Comparison of ENCODE assay signal across 13 mouse cellular contexts in the genomic region with DNA sequence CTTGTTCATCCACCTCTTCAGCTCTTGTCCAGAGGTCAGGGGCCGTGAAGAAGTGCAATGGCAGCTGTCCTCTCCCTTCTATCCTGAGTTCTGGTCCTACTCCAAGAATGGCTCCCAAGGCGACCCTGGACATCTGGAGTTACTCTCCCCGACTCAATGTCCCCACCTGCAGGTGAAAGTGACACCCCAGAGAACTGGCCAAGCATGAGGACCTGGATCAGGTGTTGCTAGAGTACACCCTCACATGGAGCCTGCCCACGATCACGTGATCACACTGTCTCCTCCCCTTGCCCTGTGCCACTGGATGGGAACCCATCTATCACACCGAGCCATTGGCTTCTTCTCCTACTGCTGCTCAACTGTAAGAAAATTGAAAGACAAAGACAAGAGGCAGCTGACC.
DNase-seq lines count a peak whose midpoint lies in the region; ATAC-seq and TF ChIP-seq lines count a peak whose summit lies in the region.
"Had no signal": no experiment of that assay in that cellular context is flagged by ENCODE, and none has a peak within 500 bp of the region (broad histone marks: within the 10 kb centered on the region; RNA-seq: fewer than 3 reads in every experiment).

No protein-coding gene starts in this region.

- peak; percentile 68; the same call in 1 of the 2 replicates for ATAC-seq in kidney, postnatal 0 days (replicated peaks; ENCODE audit: low FRiP score, low read depth)
- ATAC-seq: forebrain, embryonic 14.5 days; midbrain, embryonic 15.5 days had no signal

- DNase-seq in layer of hippocampus, adult 2 months (ENCODE audit: low spot score in 2 of 2) = no peak
- no peak for DNase-seq in layer of hippocampus, postnatal 10 days (ENCODE audit: low spot score in 2 of 2)
- peak; percentile 29 for DNase-seq in kidney, adult 18-20 months
- no peak for DNase-seq in kidney, postnatal 0 days (ENCODE audit: low spot score)
- peak; percentile 5 for DNase-seq in lung, postnatal 14 days
- no peak for DNase-seq in left cerebral cortex, postnatal 36 days (ENCODE audit: low spot score in 2 of 2)
- DNase-seq in left cerebral cortex, postnatal 14 days (ENCODE audit: low spot score in 2 of 2) = no peak
- DNase-seq: cerebellum, postnatal 25 days; heart, postnatal 10 days; right cerebral cortex, postnatal 4 days had no signal

- peak; percentile 29; the same call in 1 of the 2 replicates for TF ChIP-seq CTCF in layer of hippocampus, adult 2 months (conservative IDR thresholded peaks at IDR 0.05)
- TF ChIP-seq CTCF in kidney, postnatal 0 days (IDR thresholded peaks at IDR 0.05; ENCODE audit: low read depth) = peak; percentile 61

- no peaks in the 10 kb centered on the region for H3K4me1 ChIP-seq in kidney, postnatal 0 days (replicated peaks; ENCODE audit: insufficient read depth, low read length)
- H3K4me1 ChIP-seq: embryonic facial prominence, embryonic 15.5 days had no signal

- H3K27ac ChIP-seq in layer of hippocampus, adult 2 months = no peak overlapping the region
- no peak overlapping the region for H3K27ac ChIP-seq in kidney, postnatal 0 days
- H3K27ac ChIP-seq: embryonic facial prominence, embryonic 15.5 days; midbrain, embryonic 15.5 days had no signal

- 57% methylated on average over 6 of the region's 6 CpGs for WGBS in kidney, postnatal 0 days

- no peaks in the 10 kb centered on the region for H3K36me3 ChIP-seq in kidney, postnatal 0 days (ENCODE audit: insufficient read depth, low read length)
- H3K36me3 ChIP-seq: embryonic facial prominence, embryonic 15.5 days; midbrain, embryonic 15.5 days had no signal

- H3K4me2 ChIP-seq in kidney, postnatal 0 days (ENCODE audit: low read length) = no peak overlapping the region
- H3K4me2 ChIP-seq: embryonic facial prominence, embryonic 15.5 days; midbrain, embryonic 15.5 days had no signal

- H3K4me3 ChIP-seq in layer of hippocampus, adult 2 months = no peak overlapping the region
- no peak overlapping the region for H3K4me3 ChIP-seq in kidney, postnatal 0 days (replicated peaks; ENCODE audit: low read depth, low read length)
- H3K4me3 ChIP-seq: embryonic facial prominence, embryonic 15.5 days; midbrain, embryonic 15.5 days had no signal

- intact Hi-C loops in left cerebral cortex, postnatal 36 days (cut with DNase I) = no loop called here
- intact Hi-C loops in left cerebral cortex, postnatal 14 days (cut with DNase I) = no loop called here

- H3K9me3 ChIP-seq in kidney, postnatal 0 days (replicated peaks; ENCODE audit: low read length) = no peaks in the 10 kb centered on the region
- H3K9me3 ChIP-seq: embryonic facial prominence, embryonic 15.5 days; midbrain, embryonic 15.5 days had no signal

- H3K27me3 ChIP-seq in kidney, postnatal 0 days (ENCODE audit: insufficient read depth, low read length) = 0 out of 2 replicates have a peak, but pooled peaks cover 4% of the 10 kb centered on the region
- H3K27me3 ChIP-seq: midbrain, embryonic 15.5 days had no signal

- no peak overlapping the region for H3K9ac ChIP-seq in kidney, postnatal 0 days (ENCODE audit: low read depth, low read length)
- H3K9ac ChIP-seq: embryonic facial prominence, embryonic 15.5 days; midbrain, embryonic 15.5 days had no signal

Comparison
In these comparisons a context has a peak if more than half of its experiments do, and no peak if none do; other contexts are left out.
1. DNase-seq: peak in kidney, adult 18-20 months (single experiment) and lung, postnatal 14 days (single experiment); none in layer of hippocampus, adult 2 months (0 of 2), layer of hippocampus, postnatal 10 days (0 of 2), kidney, postnatal 0 days (single experiment), left cerebral cortex, postnatal 36 days (0 of 2) and left cerebral cortex, postnatal 14 days (0 of 2).